Comparison of ENCODE assay signal across 19 mouse cellular contexts in genomic region chr16:13363141-13363540, GRCm38 (mm10).
DNase-seq lines count a peak whose midpoint lies in the region; TF ChIP-seq lines count a peak whose summit lies in the region.
"Had no signal": no experiment of that assay in that cellular context is flagged by ENCODE, and none has a peak within 500 bp of the region (broad histone marks: within the 10 kb centered on the region; RNA-seq: fewer than 3 reads in every experiment).

No protein-coding gene starts in this region.

- H3K9ac ChIP-seq in ES-E14 (ENCODE audit: insufficient read depth, low read depth, low read length, poor library complexity, severe bottlenecking): no peak overlapping the region
- H3K9ac ChIP-seq: embryonic facial prominence, embryonic 12.5 days; forebrain, embryonic 13.5 days; forebrain, embryonic 15.5 days had no signal

- no peak for TF ChIP-seq CTCF in layer of hippocampus, adult 2 months (conservative IDR thresholded peaks at IDR 0.05)

- H3K4me3 ChIP-seq in layer of hippocampus, adult 2 months: peak overlapping the region; percentile 49; the same call in 1 of the 2 replicates
- H3K4me3 ChIP-seq in ES-E14 (ENCODE audit: insufficient read depth in 1 of 2, low read depth in 1 of 2, low read length in 2 of 2, poor library complexity in 1 of 2, severe bottlenecking in 1 of 2): no peak overlapping the region
- H3K4me3 ChIP-seq: embryonic facial prominence, embryonic 10.5 days; embryonic facial prominence, embryonic 12.5 days; forebrain, embryonic 13.5 days; forebrain, embryonic 15.5 days had no signal

- DNase-seq in heart, adult 11 months: peak; percentile 60
- no peak for DNase-seq in heart, postnatal 36 days
- no peak for DNase-seq in layer of hippocampus, adult 2 months (ENCODE audit: low spot score in 2 of 2)
- DNase-seq in layer of hippocampus, postnatal 10 days (ENCODE audit: low spot score in 2 of 2): no peak
- no peak for DNase-seq in ES-E14 (ENCODE audit: low read depth, low spot score)
- no peak for DNase-seq in urinary bladder, postnatal 36 days (ENCODE audit: low spot score in 2 of 2)
- DNase-seq: adrenal gland, adult 8-10 months; adrenal gland, postnatal 14 days; adrenal gland, postnatal 36 days; cerebellum, adult 11-12 months; cerebellum, adult 2 months; cerebellum, adult 9-10 months; cerebellum, postnatal 10 days; cerebellum, postnatal 25 days had no signal

- H3K9me3 ChIP-seq in ES-E14 (ENCODE audit: control insufficient read depth, insufficient read depth, low read depth, low read length): no peaks in the 10 kb centered on the region
- H3K9me3 ChIP-seq: embryonic facial prominence, embryonic 10.5 days; embryonic facial prominence, embryonic 12.5 days; forebrain, embryonic 13.5 days; forebrain, embryonic 15.5 days; G1E had no signal

- intact Hi-C loops in heart, postnatal 36 days (cut with DNase I): no loop called here

- H3K27ac ChIP-seq in layer of hippocampus, adult 2 months: peak overlapping the region; percentile 55; the same call in 1 of the 2 replicates
- H3K27ac ChIP-seq in ES-E14 (ENCODE audit: insufficient read depth, low read depth, low read length, poor library complexity, severe bottlenecking): no peak overlapping the region
- H3K27ac ChIP-seq: embryonic facial prominence, embryonic 10.5 days; embryonic facial prominence, embryonic 12.5 days; forebrain, embryonic 13.5 days; forebrain, embryonic 15.5 days had no signal

- in situ Hi-C loops in ES-E14 (cut with MboI; ENCODE audit: low sequenced_read_pairs in 2 of 2, unreplicated experiment in 2 of 2): no loop called here

- no peaks in the 10 kb centered on the region for H3K36me3 ChIP-seq in ES-E14 (ENCODE audit: control insufficient read depth, insufficient read depth, low read length, poor library complexity, severe bottlenecking)
- H3K36me3 ChIP-seq: embryonic facial prominence, embryonic 10.5 days; embryonic facial prominence, embryonic 12.5 days; forebrain, embryonic 15.5 days; G1E had no signal

- H3K4me1 ChIP-seq in ES-E14 (ENCODE audit: control insufficient read depth in 2 of 2, insufficient read depth in 2 of 2, low read length in 2 of 2, poor library complexity in 1 of 2): peaks cover 0 to 8% of the 10 kb centered on the region in 2 experiments; a peak in 1 of 4 replicates

TF ChIP-seq in ES-E14, 5 proteins besides CTCF, POLR2A, EP300 and RAD21:
- TF ChIP-seq ZC3H11A (IDR thresholded peaks at IDR 0.05; ENCODE audit: borderline replicate concordance, low read depth, low read length) (no peak), MAFK (IDR thresholded peaks at IDR 0.05; ENCODE audit: insufficient read depth, low read depth, low read length) (no peak), ZNF384 (IDR thresholded peaks at IDR 0.05; ENCODE audit: low read depth, low read length) (peak; percentile 17; the same call in 1 of the 2 replicates), CHD2 (IDR thresholded peaks at IDR 0.05; ENCODE audit: low read depth, low read length) (no peak), HCFC1 (IDR thresholded peaks at IDR 0.05; ENCODE audit: borderline replicate concordance, insufficient read depth, low read length) (no peak)
